Mouse (Mus musculus) megakaryocyte, embryonic 14.5 days (primary cell): Measurements from ENCODE around the gene Wnk2.

Experiments
- FLI1 ChIP-seq: IDR thresholded peaks from 2 replicates; pipeline ENCODE4 v1.6.1; 2012; ENCODE audit warnings: low read length, inconsistent platforms, mixed read lengths
- GATA1 ChIP-seq: IDR thresholded peaks from 3 replicates; pipeline ENCODE4 v1.6.1; 2012; ENCODE audit warnings: mixed read lengths, low read length, inconsistent platforms, borderline replicate concordance

- no peak for TF ChIP-seq GATA1
- no peak for TF ChIP-seq FLI1
Observed at GRCm38 (mm10) chr13:49188219-49188965, 40.6 kb upstream of the Wnk2 start.
